Mouse (Mus musculus) heart, postnatal 14 days (tissue): ENCODE results near the gene Det1. TPM values are rescaled to one million over a fixed set of nuclear protein-coding genes. Genes with fewer than 3 reads are reported as not detected.
A peak's percentile ranks its signal among the peaks of the same experiment; 100 is the strongest.

Experiments used
- DNase-seq, 2 experiments: peaks; one replicate each; pipeline ENCODE4 v3.0.0; 2021 to 2022
- intact Hi-C: fragments of 180-260 bp; cut with DNase I; formaldehyde crosslinking; loops from one replicate; pipeline ENCODE4 v1.15.1; 2025
- long read RNA-seq, 2 experiments: library from polyadenylated mRNA; stranded (forward); transcript quantifications; one replicate each; pipeline ENCODE4 v2.0.0; 2021
- total RNA-seq, 2 experiments: library from RNA; stranded (reverse); gene quantifications; 2 replicates each; pipeline ENCODE4 v1.2.3; 2021

The Det1 gene
- total RNA-seq, result 1 to 10 TPM; 8.6 to 9.9 TPM
- long read RNA-seq, experiment 1, transcript Det1-201 (5 exons, 2,269 nt), result major isoform, 10 of 23 reads
- long read RNA-seq, experiment 1, partial matches to known transcripts, result 2 of 23 reads
- long read RNA-seq, experiment 1, other reads (novel, unspliced or antisense), result 11 of 23 reads
- long read RNA-seq, experiment 2, transcript Det1-201 (5 exons, 2,269 nt), result major isoform, 5 of 20 reads
- long read RNA-seq, experiment 2, partial matches to known transcripts, result 1 of 20 reads
- long read RNA-seq, experiment 2, other reads (novel, unspliced or antisense), result 14 of 20 reads

GRCm38 (mm10) chr7:78846737-78847434 lies at the start of gene Det1:
Gene Det1, minus strand, starts transcription at chr7:78847263.
- intact Hi-C loops, result loop anchor here (2.0 kb wide), 2 partner anchors 40 to 54 kb away; no protein-coding TSS in a partner anchor
- DNase-seq, result peak; percentile 91 to 93

DNA sequence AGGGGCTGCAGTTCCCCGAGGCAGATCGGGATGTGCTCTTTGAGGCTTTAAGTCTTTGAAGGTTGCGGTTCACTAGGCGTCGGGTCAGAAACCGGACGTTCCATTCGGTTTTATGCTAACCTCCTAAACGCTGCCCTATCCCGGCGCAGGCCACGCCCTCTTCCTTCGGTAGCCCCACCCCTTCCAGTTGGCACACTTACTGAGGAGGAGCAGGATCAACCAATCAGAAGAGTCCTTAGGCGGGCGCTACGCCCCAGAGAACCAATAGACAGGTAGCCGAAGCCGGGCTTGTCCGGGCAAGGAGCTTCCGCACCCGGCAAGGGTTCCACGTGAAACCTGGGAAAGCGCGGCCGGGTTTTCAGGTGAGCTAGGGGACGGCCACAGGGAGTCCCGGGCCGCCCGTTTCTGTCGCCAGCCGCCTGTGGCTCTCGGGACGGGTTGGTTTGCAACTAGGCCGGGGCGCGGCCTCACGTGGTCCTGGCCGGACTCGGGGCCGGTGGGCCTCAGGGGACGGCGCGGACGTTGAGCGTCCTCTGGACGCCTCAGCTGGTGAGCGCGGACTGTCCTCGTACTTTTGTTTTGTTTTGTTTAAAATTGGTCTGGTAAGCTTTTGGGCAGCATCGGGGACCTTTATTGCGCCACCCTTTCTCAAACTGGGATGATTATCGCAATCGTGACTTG lies 48.7 kb upstream of the Det1 start, which contains the start of gene Aen:
TSS of gene Aen (plus strand) at position 202 of the 681 bp plus-strand sequence.
- intact Hi-C loops, result no loop called here
- DNase-seq, result peak; percentile 97 to 99

- DNase-seq, result no peak
- intact Hi-C loops, result no loop called here
These were observed 48.1 kb upstream of the Det1 start for GRCm38 (mm10) chr7:78895021-78895652.

DNA sequence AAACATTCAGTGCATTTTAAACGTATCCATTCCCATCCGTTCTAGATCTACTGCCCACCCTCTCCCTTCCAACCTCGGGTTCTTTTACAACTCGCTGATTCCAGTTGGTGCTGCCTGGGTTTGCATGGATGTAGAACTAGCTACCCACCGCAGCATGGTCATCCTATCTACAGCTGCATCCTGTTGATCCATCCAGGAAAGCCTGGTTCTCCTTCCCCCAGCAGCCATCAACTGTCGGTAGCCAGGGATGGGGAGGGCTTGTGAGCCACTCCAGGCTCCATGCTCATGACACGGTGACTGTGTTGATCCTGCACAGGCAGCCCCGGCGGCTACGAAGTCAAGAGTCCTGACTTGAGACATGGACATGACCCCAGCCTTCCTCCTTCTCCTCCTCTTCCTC lies 46.9 kb upstream of the Det1 start:
- intact Hi-C loops, result no loop called here

GRCm38 (mm10) chr7:78890641-78891040 lies 43.6 kb upstream of the Det1 start:
- DNase-seq, result peak; percentile 83 to 92
- intact Hi-C loops, result loop anchor here (1.0 kb wide), 1 partner anchor 99 kb away; no protein-coding TSS in a partner anchor

More for the DNA sequence above, 46.9 kb upstream of the Det1 start:
- DNase-seq, result no peak

GRCm38 (mm10) chr7:78887431-78887842 lies 40.4 kb upstream of the Det1 start:
- intact Hi-C loops, result loop anchor here (2.0 kb wide), 1 partner anchor 41 kb away; the partner anchor contains the start of gene Det1
- DNase-seq, result no peak

GRCm38 (mm10) chr7:78886496-78886895 lies 39.4 kb upstream of the Det1 start:
- intact Hi-C loops, result loop anchor here (2.0 kb wide), 1 partner anchor 40 kb away; the partner anchor contains the start of gene Det1
- DNase-seq, result no peak

- intact Hi-C loops, result no loop called here
These were observed 38.3 kb upstream of the Det1 start for GRCm38 (mm10) chr7:78885404-78885803.

DNA sequence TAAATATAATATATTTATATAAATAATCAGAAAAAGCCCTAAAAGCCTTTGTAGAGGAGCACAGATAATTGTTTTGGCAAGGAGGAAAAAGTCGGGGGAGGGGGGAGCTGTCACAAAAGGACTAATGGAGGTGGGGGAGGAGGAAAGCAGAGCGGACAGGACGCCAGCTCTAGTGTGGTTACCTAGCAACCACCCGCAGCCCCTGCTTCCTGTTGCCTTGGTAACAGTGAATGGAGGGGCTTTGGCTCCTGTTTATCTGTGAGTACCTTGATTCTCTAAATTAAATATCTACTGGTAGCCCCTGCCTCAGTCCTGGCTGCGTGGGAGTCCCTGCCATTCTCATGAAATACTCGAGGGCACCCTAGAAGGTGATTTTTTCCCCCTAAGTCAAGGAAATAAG lies 37.1 kb upstream of the Det1 start:
- DNase-seq, result no peak
- intact Hi-C loops, result no loop called here

More at GRCm38 (mm10) chr7:78885404-78885803, 38.3 kb upstream of the Det1 start:
- DNase-seq, result no peak

DNA sequence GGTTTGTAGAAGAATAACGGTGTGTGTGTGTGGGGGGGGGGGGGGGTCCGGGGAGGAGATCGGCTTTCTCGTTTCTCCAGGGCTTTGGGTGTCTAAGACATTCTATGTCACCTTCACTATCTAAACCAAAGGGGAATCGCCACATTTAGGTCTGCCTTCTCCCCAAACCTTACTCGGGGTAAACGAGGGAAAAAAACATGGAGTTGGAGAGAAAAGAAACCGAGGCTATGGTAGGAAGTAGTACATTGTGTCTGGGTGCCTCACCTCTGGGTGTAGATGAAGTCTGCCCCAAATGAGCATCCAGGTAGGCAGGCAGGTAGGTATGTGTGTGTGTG lies 36.6 kb upstream of the Det1 start:
- DNase-seq, result no peak
- intact Hi-C loops, result no loop called here

DNA sequence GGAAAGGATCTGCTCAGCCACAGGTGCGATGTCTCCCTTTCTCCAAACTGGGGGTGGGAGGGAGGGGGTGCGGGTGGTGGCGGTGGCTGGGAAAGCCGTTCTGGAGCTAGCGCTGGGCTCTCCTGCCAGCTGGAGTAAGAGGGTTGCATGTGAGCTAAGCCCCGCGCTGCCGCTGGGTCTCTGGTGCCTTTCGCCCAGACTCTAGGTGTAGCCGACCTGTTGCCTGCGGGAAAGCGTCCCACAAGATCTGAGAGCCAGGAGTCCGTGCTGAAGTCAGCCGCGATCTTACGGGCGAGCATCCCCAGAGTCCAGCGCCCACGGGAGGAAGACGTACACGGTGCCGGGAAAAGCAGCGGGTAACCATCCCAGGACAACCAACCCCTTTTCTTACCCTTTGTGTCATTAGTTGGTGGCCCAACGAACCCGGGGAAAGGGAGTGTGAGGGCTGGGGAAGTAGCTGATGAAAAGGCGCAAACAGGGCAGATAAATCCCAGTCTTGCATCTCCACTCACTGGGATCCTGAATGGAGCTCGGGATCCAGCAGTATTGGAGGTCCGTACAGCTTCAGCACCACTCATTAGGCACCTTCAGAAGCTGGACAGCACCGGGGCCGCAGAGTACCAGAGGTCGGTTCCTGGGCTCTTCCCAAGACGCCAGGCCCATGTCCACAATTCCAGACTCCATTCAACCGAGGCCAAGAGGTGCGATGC lies 36.1 kb upstream of the Det1 start:
- DNase-seq, result no peak
- intact Hi-C loops, result no loop called here

- intact Hi-C loops, result no loop called here
- DNase-seq, result no peak
These were observed 35.4 kb upstream of the Det1 start for GRCm38 (mm10) chr7:78882469-78882837.

DNA sequence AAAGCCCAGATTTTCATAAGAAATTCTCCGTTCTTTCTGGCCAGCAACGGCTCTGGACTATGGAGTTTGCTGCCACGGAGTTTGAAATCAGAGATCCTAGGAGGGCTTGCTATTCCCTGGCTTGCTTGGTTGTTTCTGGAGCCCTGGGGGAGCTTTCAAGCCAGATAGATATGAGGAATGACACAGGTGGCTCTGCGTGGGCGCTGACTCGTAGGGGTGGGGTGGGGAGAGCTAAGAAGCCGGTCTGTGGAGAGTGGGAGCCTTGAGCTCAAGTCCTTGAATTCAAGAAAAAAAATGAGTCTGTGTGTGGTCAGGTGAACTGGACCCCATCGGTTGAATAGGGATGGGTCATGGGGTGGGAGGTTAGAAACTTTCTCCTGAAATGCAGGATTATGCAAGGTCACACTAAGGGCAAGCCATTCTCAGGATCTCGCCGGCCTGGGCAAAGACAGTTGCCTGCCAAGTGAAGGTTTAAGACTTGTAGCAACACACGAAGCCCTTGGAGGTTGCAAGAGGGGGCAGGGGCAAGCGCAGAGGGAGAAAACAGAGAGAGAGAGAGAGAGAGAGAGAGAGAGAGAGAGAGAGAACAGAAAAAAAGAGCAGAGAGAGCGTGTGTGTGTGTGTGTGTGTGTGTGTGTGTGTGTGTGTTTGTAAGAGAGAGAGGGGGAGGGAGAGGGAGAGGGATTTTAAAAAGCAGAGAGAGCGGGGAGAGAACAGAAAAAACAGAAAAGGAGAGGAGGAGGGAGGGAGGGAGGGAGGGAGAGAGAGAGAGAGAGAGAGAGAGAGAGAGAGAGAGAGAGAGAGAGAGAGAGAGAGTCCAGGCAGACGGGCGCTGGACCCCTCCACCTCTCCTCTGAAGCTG lies 34.8 kb upstream of the Det1 start:
- no peak for DNase-seq
- intact Hi-C loops, result no loop called here

- DNase-seq, result no peak
- intact Hi-C loops, result no loop called here
These were observed 25.8 kb upstream of the Det1 start for GRCm38 (mm10) chr7:78872831-78873230.

DNA sequence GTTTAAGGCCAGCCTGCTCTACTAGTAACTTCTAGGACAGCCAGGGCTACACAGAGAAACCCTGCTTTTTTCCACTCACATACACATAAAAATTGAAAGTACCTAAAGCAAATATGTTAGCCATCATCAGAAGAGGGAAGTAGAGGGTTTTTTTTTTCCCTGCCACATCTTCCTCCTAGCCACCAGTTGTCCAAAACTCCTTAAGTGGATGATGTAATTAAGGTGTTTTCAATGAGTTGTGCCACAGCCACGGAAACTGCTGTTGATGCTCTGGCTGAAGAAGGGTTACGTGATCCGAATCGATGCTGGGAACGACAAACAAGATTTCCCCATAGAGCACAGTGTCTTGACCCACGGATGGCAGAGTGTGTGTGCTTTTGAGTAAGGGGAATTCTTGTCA lies 25.3 kb upstream of the Det1 start:
- no peak for DNase-seq
- intact Hi-C loops, result no loop called here

DNA sequence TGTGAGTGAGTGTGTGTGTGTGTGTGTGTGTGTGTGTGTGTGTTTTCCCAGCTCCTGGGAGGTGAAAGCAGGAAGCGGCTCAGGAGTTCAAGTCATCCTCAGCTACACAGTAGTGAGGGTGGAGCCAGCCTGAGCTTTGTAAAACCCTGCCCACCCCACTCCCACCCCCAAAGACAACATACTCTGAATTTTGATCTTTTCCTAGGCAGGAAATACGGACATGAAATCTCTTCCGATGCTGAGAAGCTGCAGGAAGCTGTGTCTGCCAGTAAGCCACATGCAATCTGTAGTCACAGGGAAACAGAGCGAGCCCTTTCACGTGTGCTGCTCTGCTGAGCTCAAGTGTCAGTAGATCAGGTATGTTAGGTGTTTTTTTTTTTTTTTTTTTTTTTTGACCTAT lies 21.7 kb upstream of the Det1 start:
- intact Hi-C loops, result no loop called here
- DNase-seq, result no peak

DNA sequence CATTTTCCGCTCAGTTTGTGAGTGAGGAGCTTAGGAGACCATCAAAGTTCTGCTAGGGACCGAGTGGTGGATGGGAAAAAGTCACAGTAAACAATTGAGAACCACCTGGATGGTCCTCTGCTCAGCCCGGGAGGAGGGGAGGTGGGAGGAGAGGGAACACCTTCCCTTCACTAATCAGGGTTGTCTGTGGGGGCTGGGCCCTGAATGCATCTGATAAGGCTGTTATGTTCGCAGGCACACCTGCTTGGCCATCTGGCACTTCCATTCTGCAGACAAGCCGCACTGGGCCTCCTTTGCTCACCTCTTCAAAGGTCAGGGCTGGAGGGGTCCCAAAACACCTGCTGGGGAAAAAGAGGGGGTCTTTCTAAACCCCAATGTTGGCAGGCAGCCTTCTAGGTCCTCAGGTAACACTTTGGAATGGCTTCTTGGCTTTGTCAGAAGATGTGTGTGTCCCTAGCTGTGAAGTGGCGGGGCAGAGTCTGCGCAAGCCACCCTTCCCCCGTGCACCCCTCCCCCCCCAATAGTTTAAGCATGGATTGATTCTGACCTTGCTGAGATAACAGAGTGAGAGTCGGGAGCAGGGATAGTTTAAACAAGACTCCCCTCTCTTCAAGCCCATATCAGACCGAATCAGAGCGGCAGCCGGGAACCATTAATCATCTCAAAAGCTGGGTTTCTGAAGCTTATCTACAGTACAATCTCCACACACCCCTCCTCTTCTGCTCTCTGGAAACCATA lies 18.3 kb upstream of the Det1 start:
- intact Hi-C loops, result no loop called here
- DNase-seq, result no peak

- intact Hi-C loops, result no loop called here
- DNase-seq, result no peak
These were observed 17.4 kb upstream of the Det1 start for GRCm38 (mm10) chr7:78864446-78864802.
